Mouse (Mus musculus): ENCODE measurements around the gene Aldh3a1. TPM values are rescaled to one million over a fixed set of nuclear protein-coding genes. Genes with fewer than 3 reads are reported as not detected.

The Aldh3a1 gene
- polyA plus RNA-seq, 1 experiment from 2014 or later, result not detected

DNA sequence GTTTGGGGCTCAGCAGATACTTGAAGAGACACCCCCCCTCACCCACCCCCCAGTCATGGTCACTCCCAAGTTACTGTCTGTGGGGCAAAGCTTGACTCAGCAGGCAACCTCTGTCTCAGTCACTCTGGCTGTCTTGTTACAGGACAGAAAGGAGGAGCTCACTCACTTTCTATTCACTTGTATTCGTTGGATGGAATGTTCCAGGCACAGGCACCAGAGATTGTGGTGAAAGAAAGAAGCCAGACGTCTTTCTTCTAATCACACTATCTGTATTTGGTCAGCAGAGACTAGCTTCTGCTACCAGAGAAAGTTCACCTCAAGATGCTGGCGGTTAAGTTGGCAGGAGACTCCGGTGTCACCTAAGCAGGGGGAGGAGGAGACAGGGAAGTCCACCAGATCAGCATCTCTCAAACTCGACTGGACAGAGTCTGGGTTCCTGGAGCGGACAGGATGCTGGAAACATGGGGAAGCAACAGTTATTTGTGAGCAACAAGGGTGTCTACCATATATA lies 17.0 kb downstream of the Aldh3a1 start:
- no peaks in the 10 kb centered on the region for H3K4me1 ChIP-seq
- no peak overlapping the region for H3K4me2 ChIP-seq (replicated peaks)
- ATAC-seq (ENCODE audit: low FRiP score, low read depth), result no peak
- no peak overlapping the region for H3K4me3 ChIP-seq
- H3K36me3 ChIP-seq, result no peaks in the 10 kb centered on the region
- H3K27ac ChIP-seq (replicated peaks), result no peak overlapping the region
- WGBS, result 83% methylated on average over 6 of the region's 6 CpGs
- H3K9me3 ChIP-seq, result no peaks in the 10 kb centered on the region
- H3K27me3 ChIP-seq, result no peaks in the 10 kb centered on the region
- no peak overlapping the region for H3K9ac ChIP-seq (replicated peaks)

DNA sequence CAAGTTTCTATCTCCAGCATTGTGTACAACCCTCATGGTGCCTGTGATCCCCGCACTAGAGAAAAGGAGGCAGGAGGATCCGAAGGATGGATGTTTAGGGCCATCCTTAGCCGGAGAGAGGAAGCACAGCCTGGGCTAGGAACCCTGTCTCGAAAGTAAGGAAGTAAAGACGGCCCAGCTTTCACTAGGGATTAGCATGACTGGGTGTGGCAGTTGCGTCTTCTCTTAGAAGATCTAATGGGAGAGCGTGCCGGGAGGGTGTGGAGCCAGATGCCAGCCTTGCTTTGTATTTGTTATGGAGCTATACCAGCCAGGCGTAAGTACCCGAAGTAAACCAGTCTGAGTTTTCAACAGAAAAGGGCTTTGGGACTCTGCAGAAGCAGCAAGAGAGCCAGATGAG lies 17.6 kb downstream of the Aldh3a1 start:
- H3K27ac ChIP-seq (replicated peaks), result no peak overlapping the region
- no peak for ATAC-seq (ENCODE audit: low FRiP score, low read depth)
- no peak overlapping the region for H3K9ac ChIP-seq (replicated peaks)
- no peaks in the 10 kb centered on the region for H3K9me3 ChIP-seq
- no peaks in the 10 kb centered on the region for H3K27me3 ChIP-seq
- WGBS, result 90% methylated on average over 10 of the region's 10 CpGs
- H3K4me2 ChIP-seq (replicated peaks), result no peak overlapping the region
- H3K36me3 ChIP-seq, result no peaks in the 10 kb centered on the region
- no peaks in the 10 kb centered on the region for H3K4me1 ChIP-seq
- H3K4me3 ChIP-seq, result no peak overlapping the region

DNA sequence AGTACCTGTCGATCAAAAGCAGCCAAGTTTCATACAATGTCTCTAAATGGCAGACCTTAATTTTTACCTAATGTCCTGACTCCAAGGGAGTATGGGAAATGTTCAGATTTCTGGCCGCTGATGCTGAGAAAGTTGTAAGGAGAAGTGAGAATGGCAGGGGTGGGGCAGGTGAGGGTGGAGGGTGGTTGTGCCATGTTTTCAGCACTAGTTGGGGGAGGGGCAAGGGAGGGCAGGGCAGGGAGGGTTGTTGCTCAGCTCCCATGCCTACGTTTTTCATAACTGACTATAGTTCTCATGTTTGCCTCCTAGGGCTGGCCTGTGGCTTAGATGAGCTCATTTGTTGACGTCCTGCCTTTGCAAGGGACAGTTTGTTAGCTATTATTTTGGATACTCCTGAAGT lies 18.2 kb downstream of the Aldh3a1 start:
- H3K4me1 ChIP-seq, result no peaks in the 10 kb centered on the region
- no peaks in the 10 kb centered on the region for H3K9me3 ChIP-seq
- H3K4me3 ChIP-seq, result no peak overlapping the region
- H3K27me3 ChIP-seq, result no peaks in the 10 kb centered on the region
- H3K9ac ChIP-seq (replicated peaks), result no peak overlapping the region
- H3K4me2 ChIP-seq (replicated peaks), result no peak overlapping the region
- no peaks in the 10 kb centered on the region for H3K36me3 ChIP-seq
- 84% methylated on average over 4 of the region's 4 CpGs for WGBS
- no peak for ATAC-seq (ENCODE audit: low FRiP score, low read depth)
- no peak overlapping the region for H3K27ac ChIP-seq (replicated peaks)

DNA sequence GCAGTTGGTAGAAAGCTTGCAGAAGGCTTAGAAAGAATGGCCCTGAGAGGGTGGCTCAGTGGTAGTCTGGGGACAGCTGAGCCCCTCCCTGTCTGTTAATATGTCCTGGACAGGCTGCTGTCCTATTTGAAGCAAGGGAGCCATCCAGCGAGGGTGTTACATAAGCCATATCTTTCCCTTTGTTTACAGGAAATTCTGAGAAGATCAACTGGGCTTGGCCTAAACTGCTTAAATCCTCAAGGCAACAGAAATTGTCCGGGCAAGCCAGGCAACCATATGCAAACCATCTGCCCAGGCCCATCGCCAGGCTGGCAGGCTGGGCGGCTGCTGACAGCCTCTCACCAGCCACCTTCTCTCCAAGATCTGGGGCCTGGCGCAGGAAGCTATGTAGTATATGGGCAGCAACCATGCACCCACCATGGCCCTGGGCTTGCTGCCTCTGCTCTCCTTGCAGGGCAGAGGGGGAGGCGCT lies 18.6 kb downstream of the Aldh3a1 start:
- 91% methylated on average over 6 of the region's 6 CpGs for WGBS
- ATAC-seq (ENCODE audit: low FRiP score, low read depth), result no peak
- no peak overlapping the region for H3K9ac ChIP-seq (replicated peaks)
- H3K27ac ChIP-seq (replicated peaks), result no peak overlapping the region
- H3K4me3 ChIP-seq, result no peak overlapping the region
- no peaks in the 10 kb centered on the region for H3K9me3 ChIP-seq
- no peaks in the 10 kb centered on the region for H3K27me3 ChIP-seq
- H3K4me2 ChIP-seq (replicated peaks), result no peak overlapping the region
- no peaks in the 10 kb centered on the region for H3K4me1 ChIP-seq
- no peaks in the 10 kb centered on the region for H3K36me3 ChIP-seq

DNA sequence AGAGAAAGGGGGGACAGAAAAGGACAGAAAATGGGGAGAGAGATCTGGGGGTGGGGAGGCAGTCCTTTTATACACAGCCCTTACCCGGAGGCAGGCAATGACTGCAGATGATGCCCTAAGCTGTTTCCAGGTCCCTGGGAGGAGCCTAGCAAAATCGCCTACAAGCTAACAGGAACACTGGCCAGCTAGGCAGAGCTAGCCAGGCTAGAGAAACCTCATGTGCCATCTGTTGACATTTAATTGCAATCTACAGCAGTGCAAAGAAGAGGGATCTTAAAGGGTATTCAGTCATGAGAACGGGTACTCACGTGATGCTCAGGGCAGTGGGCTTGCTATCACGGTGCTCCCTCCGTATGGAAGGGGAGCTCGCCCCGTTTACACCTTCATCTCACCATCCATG lies 20.5 kb downstream of the Aldh3a1 start:
- H3K27ac ChIP-seq (replicated peaks), result no peak overlapping the region
- no peak overlapping the region for H3K4me2 ChIP-seq (replicated peaks)
- no peak for ATAC-seq (ENCODE audit: low FRiP score, low read depth)
- 0 out of 2 replicates have a peak, but pooled peaks cover 5% of the 10 kb centered on the region for H3K4me1 ChIP-seq
- H3K9ac ChIP-seq (replicated peaks), result no peak overlapping the region; the same call in 1 of the 2 replicates
- no peaks in the 10 kb centered on the region for H3K36me3 ChIP-seq
- H3K9me3 ChIP-seq, result no peaks in the 10 kb centered on the region
- H3K4me3 ChIP-seq, result no peak overlapping the region
- 85% methylated on average over 8 of the region's 8 CpGs for WGBS
- no peaks in the 10 kb centered on the region for H3K27me3 ChIP-seq

DNA sequence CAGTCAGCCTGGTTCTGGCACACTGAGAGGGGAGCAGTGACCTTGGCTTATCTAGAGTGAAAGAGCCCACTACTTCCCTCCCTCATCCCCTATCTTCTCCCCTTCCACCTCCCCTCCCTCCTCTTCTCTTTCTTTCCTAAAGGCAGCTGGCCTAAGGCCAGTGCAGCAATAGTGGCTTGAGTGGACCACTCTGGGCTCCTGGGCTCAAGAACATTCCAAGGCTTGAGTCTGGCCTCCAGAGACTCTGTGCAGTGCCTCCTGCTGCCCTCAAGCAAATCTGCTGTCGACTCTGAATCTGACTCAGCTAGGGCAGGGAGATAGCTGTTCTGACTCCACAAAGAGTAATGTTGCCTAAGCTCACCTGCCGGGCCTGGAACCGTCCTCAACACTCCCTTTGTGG lies 21.1 kb downstream of the Aldh3a1 start:
- H3K9ac ChIP-seq (replicated peaks), result no peak overlapping the region; the same call in 1 of the 2 replicates
- 0 out of 2 replicates have a peak, but pooled peaks cover 5% of the 10 kb centered on the region for H3K4me1 ChIP-seq
- WGBS, result 73% methylated on average over 3 of the region's 3 CpGs
- H3K27me3 ChIP-seq, result no peaks in the 10 kb centered on the region
- H3K9me3 ChIP-seq, result no peaks in the 10 kb centered on the region
- no peak overlapping the region for H3K4me3 ChIP-seq
- H3K36me3 ChIP-seq, result no peaks in the 10 kb centered on the region
- H3K4me2 ChIP-seq (replicated peaks), result no peak overlapping the region
- no peak overlapping the region for H3K27ac ChIP-seq (replicated peaks)
- no peak for ATAC-seq (ENCODE audit: low FRiP score, low read depth)

DNA sequence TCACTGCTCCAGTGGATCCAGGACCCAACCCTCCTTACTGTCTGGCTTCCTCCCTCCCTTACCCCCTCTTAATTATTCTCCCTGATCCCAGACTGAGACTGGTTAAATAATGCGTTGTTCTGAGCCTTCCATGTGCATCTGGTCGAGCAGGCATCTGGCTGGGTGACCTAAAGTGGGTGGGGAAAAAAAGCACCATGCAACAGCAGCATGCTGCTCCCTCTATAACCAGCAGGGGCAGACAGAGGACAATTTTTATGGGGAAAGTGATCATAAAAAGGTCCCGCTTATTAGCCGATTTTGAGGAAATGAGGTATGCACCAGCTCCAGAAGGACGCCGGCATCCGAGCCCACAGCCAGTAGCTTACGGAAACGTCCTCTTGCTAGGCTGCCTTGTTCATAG lies 24.0 kb downstream of the Aldh3a1 start:
- Histone ChIP-seq H3K9me3 (no peaks in the 10 kb centered on the region), H3K4me3 (no peak overlapping the region), H3K36me3 (no peaks in the 10 kb centered on the region), H3K4me2 (replicated peaks) (peak overlapping the region; percentile 16; the same call in 1 of the 2 replicates), H3K9ac (replicated peaks) (peak overlapping the region; percentile 6; the same call in 1 of the 2 replicates), H3K27me3 (no peaks in the 10 kb centered on the region), H3K4me1 (0 out of 2 replicates have a peak, but pooled peaks cover 5% of the 10 kb centered on the region), H3K27ac (replicated peaks) (no peak overlapping the region)
- ATAC-seq (ENCODE audit: low FRiP score, low read depth), result no peak
- 18% methylated on average over 9 of the region's 9 CpGs for WGBS

DNA sequence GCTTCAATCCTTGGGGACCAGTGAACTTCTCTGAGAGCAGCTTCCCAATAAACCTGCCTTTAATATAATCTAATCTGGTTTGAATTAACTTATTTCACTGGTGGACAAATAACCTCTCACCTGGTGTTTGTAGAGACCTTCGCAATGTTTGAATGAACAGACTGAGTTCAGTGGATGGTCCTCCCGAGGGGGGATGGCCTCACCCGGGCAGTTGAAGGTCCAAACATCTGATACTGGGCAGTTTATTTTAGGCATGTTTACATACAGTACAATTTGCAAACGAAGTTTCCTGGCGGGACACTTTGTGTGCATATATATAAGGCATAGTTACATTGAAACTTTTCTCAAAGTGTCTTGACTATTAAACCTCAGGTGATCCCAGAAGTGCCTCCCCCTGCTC lies 26.8 kb downstream of the Aldh3a1 start:
- Histone ChIP-seq H3K4me2 (replicated peaks) (no peak overlapping the region), H3K27me3 (no peaks in the 10 kb centered on the region), H3K27ac (replicated peaks) (no peak overlapping the region), H3K4me1 (0 out of 2 replicates have a peak, but pooled peaks cover 5% of the 10 kb centered on the region), H3K9me3 (no peaks in the 10 kb centered on the region), H3K36me3 (no peaks in the 10 kb centered on the region), H3K4me3 (no peak overlapping the region), H3K9ac (replicated peaks) (no peak overlapping the region)
- 70% methylated on average over 5 of the region's 5 CpGs for WGBS
- no peak for ATAC-seq (ENCODE audit: low FRiP score, low read depth)

DNA sequence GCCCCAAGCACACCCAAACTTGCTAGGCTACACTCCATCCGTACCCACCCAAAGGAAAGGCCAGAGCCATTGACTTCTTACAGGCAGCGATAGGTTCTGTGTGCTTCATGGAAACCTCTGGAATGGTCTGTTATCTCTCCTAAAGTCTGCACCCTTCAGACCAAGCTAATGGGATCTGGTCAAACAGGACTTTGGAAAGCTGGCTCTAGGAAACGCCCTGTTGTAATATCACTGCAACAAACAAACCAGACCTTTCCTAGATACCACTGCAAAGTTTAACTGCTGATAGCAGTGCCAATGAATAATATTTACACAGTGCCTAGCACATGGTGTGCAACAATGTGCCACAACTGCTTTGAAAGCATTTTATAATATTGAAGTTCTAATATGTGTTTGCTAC lies 28.7 kb downstream of the Aldh3a1 start:
- no peak overlapping the region for H3K27ac ChIP-seq (replicated peaks)
- ATAC-seq (ENCODE audit: low FRiP score, low read depth), result no peak
- H3K9me3 ChIP-seq, result no peaks in the 10 kb centered on the region
- 90% methylated on average over 3 of the region's 3 CpGs for WGBS
- no peak overlapping the region for H3K4me2 ChIP-seq (replicated peaks)
- no peaks in the 10 kb centered on the region for H3K36me3 ChIP-seq
- no peaks in the 10 kb centered on the region for H3K27me3 ChIP-seq
- 0 out of 2 replicates have a peak, but pooled peaks cover 5% of the 10 kb centered on the region for H3K4me1 ChIP-seq
- no peak overlapping the region for H3K4me3 ChIP-seq
- H3K9ac ChIP-seq (replicated peaks), result no peak overlapping the region

DNA sequence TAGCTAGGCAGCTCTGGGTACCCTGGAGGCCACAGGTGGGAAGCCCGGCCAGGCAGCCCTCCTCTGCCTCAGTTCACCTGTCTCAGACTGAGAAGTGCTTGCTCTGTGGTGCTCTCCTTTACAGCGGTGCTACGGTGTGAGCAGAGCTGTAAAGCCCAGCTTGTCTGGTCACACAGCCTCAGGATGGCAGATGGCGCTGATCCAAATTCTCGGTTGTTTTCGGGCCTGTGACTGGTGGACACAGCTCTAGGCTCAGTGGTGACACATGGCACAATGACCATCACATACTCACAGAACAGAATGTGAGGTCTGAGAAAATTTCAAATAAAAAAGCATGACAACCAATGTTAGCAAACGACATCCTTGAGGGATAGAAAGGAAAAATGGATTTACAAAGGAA lies 37.1 kb downstream of the Aldh3a1 start:
- no peak overlapping the region for H3K9ac ChIP-seq (replicated peaks)
- 90% methylated on average over 7 of the region's 7 CpGs for WGBS
- no peaks in the 10 kb centered on the region for H3K4me1 ChIP-seq
- no peak overlapping the region for H3K4me2 ChIP-seq (replicated peaks)
- no peak overlapping the region for H3K4me3 ChIP-seq
- H3K36me3 ChIP-seq, result peaks cover 22% of the 10 kb centered on the region
- H3K9me3 ChIP-seq, result no peaks in the 10 kb centered on the region
- H3K27ac ChIP-seq (replicated peaks), result no peak overlapping the region
- no peaks in the 10 kb centered on the region for H3K27me3 ChIP-seq
- no peak for ATAC-seq (ENCODE audit: low FRiP score, low read depth)

DNA sequence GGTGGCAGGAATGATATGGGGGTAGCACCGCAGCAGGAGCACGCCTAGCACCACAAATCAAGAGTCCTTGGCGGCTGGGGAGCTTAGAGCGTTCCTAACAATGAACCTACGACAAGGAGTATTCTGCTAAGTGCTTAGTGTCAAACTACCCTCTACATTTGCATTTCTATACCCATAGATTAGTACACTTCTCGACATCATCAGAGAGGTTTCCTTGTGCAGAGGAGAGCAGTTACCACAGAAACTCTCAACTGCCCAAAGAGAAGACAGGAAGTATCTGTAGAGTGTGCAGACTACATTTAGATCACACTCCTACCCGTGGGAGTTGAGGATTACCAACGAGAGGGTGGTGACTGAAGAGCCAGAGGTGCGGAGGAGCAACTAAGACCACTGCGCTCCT lies 44.4 kb downstream of the Aldh3a1 start:
- Histone ChIP-seq H3K4me1 (no peaks in the 10 kb centered on the region), H3K27me3 (no peaks in the 10 kb centered on the region), H3K9me3 (no peaks in the 10 kb centered on the region), H3K36me3 (peaks cover 58% of the 10 kb centered on the region), H3K4me2 (replicated peaks) (no peak overlapping the region), H3K27ac (replicated peaks) (no peak overlapping the region), H3K4me3 (no peak overlapping the region), H3K9ac (replicated peaks) (no peak overlapping the region)
- WGBS, result 73% methylated on average over 10 of the region's 10 CpGs
- ATAC-seq (ENCODE audit: low FRiP score, low read depth), result no peak

DNA sequence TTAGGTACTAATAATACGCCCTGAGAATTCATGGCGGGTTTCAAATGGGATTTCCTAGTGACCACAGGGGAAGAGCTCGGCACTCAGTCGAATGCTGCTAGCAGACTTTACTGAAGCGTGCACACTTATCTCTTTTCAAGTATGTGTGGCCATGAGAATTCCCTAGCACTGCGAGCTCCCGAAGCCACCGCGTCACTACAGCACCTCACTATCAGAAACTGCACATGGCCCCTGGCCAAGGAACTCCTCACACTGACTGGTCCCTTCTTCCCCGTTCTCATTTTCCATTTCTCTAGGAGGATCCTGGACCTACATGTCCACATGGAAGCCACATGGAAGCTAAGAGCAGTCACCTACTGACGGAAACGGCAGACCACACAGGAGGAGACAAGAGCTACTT lies 45.5 kb downstream of the Aldh3a1 start:
- H3K4me1 ChIP-seq, result no peaks in the 10 kb centered on the region
- H3K9ac ChIP-seq (replicated peaks), result no peak overlapping the region
- no peak overlapping the region for H3K4me3 ChIP-seq
- no peak overlapping the region for H3K4me2 ChIP-seq (replicated peaks)
- no peaks in the 10 kb centered on the region for H3K27me3 ChIP-seq
- H3K9me3 ChIP-seq, result no peaks in the 10 kb centered on the region
- 93% methylated on average over 12 of the region's 12 CpGs for WGBS
- no peak for ATAC-seq (ENCODE audit: low FRiP score, low read depth)
- peaks cover 66% of the 10 kb centered on the region for H3K36me3 ChIP-seq
- H3K27ac ChIP-seq (replicated peaks), result no peak overlapping the region

DNA sequence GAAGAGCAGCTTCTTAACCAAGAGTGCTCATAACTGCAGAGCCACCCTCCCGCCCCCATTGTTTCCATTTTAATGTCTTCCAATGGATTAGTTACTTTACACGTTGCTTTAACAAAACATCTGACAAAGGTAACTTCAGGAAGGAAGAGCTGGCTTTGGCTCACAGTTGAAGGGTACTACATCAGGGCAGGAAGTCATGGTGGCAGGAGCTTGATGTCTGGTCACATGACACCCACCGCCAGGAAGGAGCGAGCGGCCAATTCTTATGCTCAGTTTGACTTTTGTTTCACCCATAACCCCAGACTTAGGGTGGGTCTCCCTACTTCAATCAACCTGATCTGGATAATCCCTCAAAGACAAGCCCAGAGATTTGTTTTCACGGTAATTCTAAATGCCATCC lies 51.8 kb downstream of the Aldh3a1 start:
- H3K4me3 ChIP-seq, result no peak overlapping the region
- no peaks in the 10 kb centered on the region for H3K27me3 ChIP-seq
- WGBS, result 87% methylated on average over 6 of the region's 6 CpGs
- ATAC-seq (ENCODE audit: low FRiP score, low read depth), result no peak
- H3K27ac ChIP-seq (replicated peaks), result no peak overlapping the region
- H3K4me2 ChIP-seq (replicated peaks), result no peak overlapping the region
- no peaks in the 10 kb centered on the region for H3K4me1 ChIP-seq
- H3K9ac ChIP-seq (replicated peaks), result no peak overlapping the region
- H3K36me3 ChIP-seq, result peaks cover 73% of the 10 kb centered on the region
- H3K9me3 ChIP-seq, result no peaks in the 10 kb centered on the region

All from midbrain, embryonic 12.5 days (tissue).